Mouse (Mus musculus) common myeloid progenitor, adult 5-6 weeks (primary cell): ENCODE data around the gene Rps6ka5. TPM values are rescaled to one million over a fixed set of nuclear protein-coding genes. Genes with fewer than 3 reads are reported as not detected.

Experiments used
- ATAC-seq: replicated peaks from 2 replicates; pipeline ENCODE4 v1.8.0; 2016; ENCODE audit warnings: low read depth, mild to moderate bottlenecking, moderate TSS enrichment, inconsistent platforms; ENCODE audit not compliant: poor library complexity, severe bottlenecking
- total RNA-seq: library from RNA; stranded (forward); fragments of 200-1000, 187-1606 nt; gene quantifications from 2 replicates; pipeline ENCODE4 v1.2.3, GENCODE M21; 2017

Gene Rps6ka5
- total RNA-seq, 1 experiment from 2014 or later, result 47.1 TPM

- ATAC-seq, result no peak
These were observed 46.1 kb downstream of the Rps6ka5 start for GRCm38 (mm10) chr12:100680676-100681075.

- peak; percentile 71 for ATAC-seq
These were observed 56.1 kb downstream of the Rps6ka5 start for GRCm38 (mm10) chr12:100670647-100671199.

- no peak for ATAC-seq
These were observed 61.5 kb downstream of the Rps6ka5 start for GRCm38 (mm10) chr12:100665294-100665693.

GRCm38 (mm10) chr12:100660076-100660475, 66.7 kb downstream of the Rps6ka5 start:
- ATAC-seq, result no peak

GRCm38 (mm10) chr12:100655972-100656371, 70.8 kb downstream of the Rps6ka5 start:
- ATAC-seq, result no peak

- ATAC-seq, result no peak
These were observed 84.8 kb downstream of the Rps6ka5 start for GRCm38 (mm10) chr12:100641936-100642335.

- ATAC-seq, result no peak
These were observed 86.1 kb downstream of the Rps6ka5 start for GRCm38 (mm10) chr12:100640726-100641125.

GRCm38 (mm10) chr12:100639680-100640079, 87.1 kb downstream of the Rps6ka5 start:
- ATAC-seq, result peak; percentile 90

- no peak for ATAC-seq
These were observed 88.9 kb downstream of the Rps6ka5 start for GRCm38 (mm10) chr12:100637886-100638285.

- ATAC-seq, result no peak
These were observed 90.0 kb downstream of the Rps6ka5 start for GRCm38 (mm10) chr12:100636733-100637132.

GRCm38 (mm10) chr12:100636299-100636633, 90.5 kb downstream of the Rps6ka5 start:
- no peak for ATAC-seq

- no peak for ATAC-seq
These were observed 91.0 kb downstream of the Rps6ka5 start for GRCm38 (mm10) chr12:100635601-100636298.

- ATAC-seq, result no peak
These were observed 93.6 kb downstream of the Rps6ka5 start for GRCm38 (mm10) chr12:100633231-100633630.

- ATAC-seq, result no peak
These were observed 95.5 kb downstream of the Rps6ka5 start for GRCm38 (mm10) chr12:100631286-100631685.

GRCm38 (mm10) chr12:100629126-100629920, 97.5 kb downstream of the Rps6ka5 start:
- ATAC-seq, result 0 out of 2 replicates have a peak, but pooled peaks have one; percentile 12

GRCm38 (mm10) chr12:100626991-100627677, 99.6 kb downstream of the Rps6ka5 start:
- ATAC-seq, result no peak

GRCm38 (mm10) chr12:100626273-100626990, 100.4 kb downstream of the Rps6ka5 start:
- ATAC-seq, result peak; percentile 83

- ATAC-seq, result no peak
These were observed 101.8 kb downstream of the Rps6ka5 start for GRCm38 (mm10) chr12:100624854-100625447.

- ATAC-seq, result peak; percentile 92
These were observed 111.5 kb downstream of the Rps6ka5 start for GRCm38 (mm10) chr12:100615251-100615650.
